Mouse (Mus musculus) megakaryocyte-erythroid progenitor cell, adult 5-6 weeks (primary cell): ENCODE data around the gene Phc2. TPM values are rescaled to one million over a fixed set of nuclear protein-coding genes. Genes with fewer than 3 reads are reported as not detected.
A peak's percentile ranks its signal among the peaks of the same experiment; 100 is the strongest.

Experiments
- ATAC-seq: replicated peaks from 2 replicates; pipeline ENCODE4 v1.8.0; 2016; ENCODE audit warnings: mild to moderate bottlenecking, inconsistent platforms; ENCODE audit not compliant: severe bottlenecking, poor library complexity, low FRiP score, low TSS enrichment
- total RNA-seq, 2 experiments: library from RNA; stranded (forward) in 1 of 2; stranded (reverse) in 1 of 2; fragments of 200-1000, 215-1000 nt in 1 of 2; fragments of >200 nt in 1 of 2; fragmentation: Nextera tagmentation in 1 of 2; gene quantifications; 2 replicates each; pipeline ENCODE4 v1.2.3; 2014 to 2017

Gene Phc2
- total RNA-seq, 2 experiments from 2014 or later = 18.1 to 56.5 TPM

GRCm38 (mm10) chr4:128760029-128760428, 105.5 kb downstream of the Phc2 start:
- peak; percentile 86 for ATAC-seq

- no peak for ATAC-seq
These were observed 112.4 kb downstream of the Phc2 start for GRCm38 (mm10) chr4:128766929-128767328.

GRCm38 (mm10) chr4:128768120-128768519, 113.6 kb downstream of the Phc2 start:
- ATAC-seq = no peak

GRCm38 (mm10) chr4:128769569-128770355, 115.3 kb downstream of the Phc2 start:
- ATAC-seq = no peak

- ATAC-seq = no peak
These were observed 116.2 kb downstream of the Phc2 start for GRCm38 (mm10) chr4:128770698-128771097.

- ATAC-seq = no peak
These were observed 119.3 kb downstream of the Phc2 start for GRCm38 (mm10) chr4:128773820-128774219.

- ATAC-seq = 0 out of 2 replicates have a peak, but pooled peaks have one; percentile 27
These were observed 120.0 kb downstream of the Phc2 start for GRCm38 (mm10) chr4:128774467-128774866.

GRCm38 (mm10) chr4:128776568-128777289, 122.2 kb downstream of the Phc2 start:
- peak; percentile 68 for ATAC-seq

GRCm38 (mm10) chr4:128777593-128777992, 123.1 kb downstream of the Phc2 start:
- ATAC-seq = no peak

- ATAC-seq = 0 out of 2 replicates have a peak, but pooled peaks have one; percentile 7
These were observed 127.5 kb downstream of the Phc2 start for GRCm38 (mm10) chr4:128782037-128782436.

GRCm38 (mm10) chr4:128782645-128783044, 128.1 kb downstream of the Phc2 start:
- ATAC-seq = peak; percentile 65

- ATAC-seq = no peak
These were observed 130.6 kb downstream of the Phc2 start for GRCm38 (mm10) chr4:128784950-128785631.

GRCm38 (mm10) chr4:128785921-128786654, 131.6 kb downstream of the Phc2 start:
- ATAC-seq = no peak

GRCm38 (mm10) chr4:128787023-128787939, 132.8 kb downstream of the Phc2 start:
- no peak for ATAC-seq

- no peak for ATAC-seq
These were observed 133.6 kb downstream of the Phc2 start for GRCm38 (mm10) chr4:128788108-128788507.

GRCm38 (mm10) chr4:128789646-128790045, 135.1 kb downstream of the Phc2 start:
- ATAC-seq = no peak

- no peak for ATAC-seq
These were observed 139.2 kb downstream of the Phc2 start for GRCm38 (mm10) chr4:128793710-128794109.

- ATAC-seq = no peak
These were observed 139.7 kb downstream of the Phc2 start for GRCm38 (mm10) chr4:128794198-128794597.
